Mouse (Mus musculus): ENCODE measurements around the gene Dcaf8. TPM values are rescaled to one million over a fixed set of nuclear protein-coding genes. Genes with fewer than 3 reads are reported as not detected.
A peak's percentile ranks its signal among the peaks of the same experiment; 100 is the strongest.

The Dcaf8 gene
- polyA plus RNA-seq, 1 experiment from 2014 or later, result 110 TPM

DNA sequence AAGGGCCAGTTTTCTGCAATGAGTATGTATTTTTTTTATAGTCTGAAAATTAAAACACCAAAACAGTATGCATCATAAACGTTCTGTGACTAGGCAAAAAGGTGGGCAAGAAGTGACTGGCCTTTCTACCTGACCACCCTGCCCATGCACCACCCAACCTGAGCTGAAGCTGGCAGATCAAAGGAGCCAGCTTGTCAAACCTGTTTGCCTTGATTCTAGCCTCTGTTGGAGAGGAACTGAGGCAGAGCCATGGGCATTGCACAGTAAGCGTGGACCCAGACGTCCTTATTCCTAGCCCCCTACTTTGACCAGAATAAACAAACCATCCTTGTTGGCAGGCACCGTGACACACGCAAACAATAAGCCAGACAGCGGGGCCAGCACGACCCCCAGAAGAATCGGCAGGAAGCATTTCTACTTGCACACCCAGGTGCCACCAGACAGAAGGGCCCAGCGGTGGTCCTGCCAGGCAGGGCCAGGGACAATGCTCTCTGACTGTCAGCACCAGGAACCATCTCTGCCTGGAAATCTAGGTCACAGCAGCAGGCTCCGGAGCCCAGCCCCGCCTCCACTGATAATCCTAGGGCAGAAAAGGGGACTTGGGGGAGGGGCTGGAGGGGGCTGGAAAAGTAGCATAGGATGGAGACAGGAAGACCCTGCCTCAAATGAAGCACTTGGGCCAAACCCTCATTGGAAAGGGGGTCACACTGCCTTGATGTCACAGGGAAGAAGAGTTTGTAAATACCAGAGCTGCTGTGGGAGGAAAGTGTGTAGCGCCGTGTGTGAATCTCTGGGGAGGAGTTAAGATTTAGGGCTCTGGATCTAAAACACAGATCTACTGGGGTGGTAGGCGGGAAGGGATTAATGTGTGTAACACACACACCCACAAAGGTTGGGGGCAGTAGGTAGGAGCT, 54.3 kb downstream of the Dcaf8 start:
- WGBS, result 29% methylated on average over 14 of the region's 14 CpGs
- Histone ChIP-seq H3K9me3 (replicated peaks; ENCODE audit: low read length) (no peaks in the 10 kb centered on the region), H3K4me3 (replicated peaks; ENCODE audit: low read depth, low read length) (no peak overlapping the region), H3K27ac (peak overlapping the region; percentile 79), H3K4me2 (ENCODE audit: low read length) (peak overlapping the region; percentile 13; the same call in 1 of the 2 replicates), H3K36me3 (ENCODE audit: insufficient read depth, low read length) (peaks cover 28% of the 10 kb centered on the region), H3K9ac (ENCODE audit: low read depth, low read length) (no peak overlapping the region), H3K27me3 (ENCODE audit: insufficient read depth, low read length) (no peaks in the 10 kb centered on the region), H3K4me1 (replicated peaks; ENCODE audit: insufficient read depth, low read length) (peaks cover 50% of the 10 kb centered on the region)
- no peak for TF ChIP-seq CTCF (IDR thresholded peaks at IDR 0.05; ENCODE audit: low read depth)
- no peak for DNase-seq (ENCODE audit: low spot score)
- ATAC-seq (replicated peaks; ENCODE audit: low FRiP score, low read depth), result no peak

DNA sequence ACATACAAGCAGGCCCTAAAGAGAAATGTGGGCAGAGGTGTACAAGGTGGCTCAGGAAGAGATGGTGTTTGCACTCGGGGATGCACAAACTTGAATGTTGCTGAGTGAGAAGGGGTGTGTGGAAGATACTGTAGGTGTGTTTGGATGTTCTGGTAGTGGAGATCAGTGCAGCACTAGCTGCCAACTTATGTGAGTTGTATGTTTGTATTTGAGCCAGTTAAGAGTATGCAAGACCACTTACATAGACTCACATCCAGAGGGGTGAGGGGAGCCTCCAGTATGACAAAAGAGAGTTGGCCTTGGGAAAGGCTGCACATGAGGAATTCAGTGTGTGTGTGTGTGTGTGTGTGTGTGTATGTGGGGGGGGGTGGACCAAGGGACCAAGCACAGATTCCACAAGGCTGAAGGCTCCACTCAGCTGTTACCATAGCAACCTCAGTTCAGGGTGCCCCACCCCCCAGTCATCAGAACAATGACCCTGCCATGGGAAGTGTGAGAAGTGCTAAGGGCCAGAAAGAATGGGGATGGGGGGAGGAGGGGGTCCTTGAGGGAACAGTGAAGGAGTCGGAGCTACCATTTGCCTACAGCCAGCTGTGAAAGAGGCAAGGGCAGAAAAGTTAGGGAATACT, 55.1 kb downstream of the Dcaf8 start:
- peak; percentile 5; the same call in 1 of the 2 replicates for ATAC-seq (replicated peaks; ENCODE audit: low FRiP score, low read depth)
- Histone ChIP-seq H3K4me3 (replicated peaks; ENCODE audit: low read depth, low read length) (no peak overlapping the region), H3K4me2 (ENCODE audit: low read length) (0 out of 2 replicates have a peak overlapping the region, but pooled peaks have one; percentile 9), H3K36me3 (ENCODE audit: insufficient read depth, low read length) (peaks cover 20% of the 10 kb centered on the region; the same call in 1 of the 2 replicates), H3K9me3 (replicated peaks; ENCODE audit: low read length) (no peaks in the 10 kb centered on the region), H3K9ac (ENCODE audit: low read depth, low read length) (0 out of 2 replicates have a peak overlapping the region, but pooled peaks have one; percentile 5), H3K27ac (peak overlapping the region; percentile 79), H3K27me3 (ENCODE audit: insufficient read depth, low read length) (no peaks in the 10 kb centered on the region), H3K4me1 (replicated peaks; ENCODE audit: insufficient read depth, low read length) (peaks cover 53% of the 10 kb centered on the region)
- DNase-seq (ENCODE audit: low spot score), result peak; percentile 46
- TF ChIP-seq CTCF (IDR thresholded peaks at IDR 0.05; ENCODE audit: low read depth), result no peak
- 29% methylated on average over 2 of the region's 2 CpGs for WGBS

- no peak for ATAC-seq (replicated peaks; ENCODE audit: low FRiP score, low read depth)
- Histone ChIP-seq H3K4me1 (replicated peaks; ENCODE audit: insufficient read depth, low read length) (peaks cover 53% of the 10 kb centered on the region), H3K4me3 (replicated peaks; ENCODE audit: low read depth, low read length) (no peak overlapping the region), H3K9me3 (replicated peaks; ENCODE audit: low read length) (no peaks in the 10 kb centered on the region), H3K27me3 (ENCODE audit: insufficient read depth, low read length) (no peaks in the 10 kb centered on the region), H3K9ac (ENCODE audit: low read depth, low read length) (0 out of 2 replicates have a peak overlapping the region, but pooled peaks have one; percentile 5), H3K36me3 (ENCODE audit: insufficient read depth, low read length) (peaks cover 14% of the 10 kb centered on the region; the same call in 1 of the 2 replicates), H3K4me2 (ENCODE audit: low read length) (0 out of 2 replicates have a peak overlapping the region, but pooled peaks have one; percentile 9), H3K27ac (peak overlapping the region; percentile 79)
- 14% methylated on average over 4 of the region's 4 CpGs for WGBS
- no peak for TF ChIP-seq CTCF (IDR thresholded peaks at IDR 0.05; ENCODE audit: low read depth)
- DNase-seq (ENCODE audit: low spot score), result peak; percentile 62
Observed at GRCm38 (mm10) chr1:172203566-172203965, 55.7 kb downstream of the Dcaf8 start.

- WGBS, result 19% methylated on average over 9 of the region's 9 CpGs
- Histone ChIP-seq H3K27me3 (ENCODE audit: insufficient read depth, low read length) (no peaks in the 10 kb centered on the region), H3K36me3 (ENCODE audit: insufficient read depth, low read length) (peaks cover 11% of the 10 kb centered on the region; the same call in 1 of the 2 replicates), H3K4me3 (replicated peaks; ENCODE audit: low read depth, low read length) (no peak overlapping the region), H3K4me1 (replicated peaks; ENCODE audit: insufficient read depth, low read length) (peaks cover 53% of the 10 kb centered on the region), H3K9ac (ENCODE audit: low read depth, low read length) (0 out of 2 replicates have a peak overlapping the region, but pooled peaks have one; percentile 5), H3K9me3 (replicated peaks; ENCODE audit: low read length) (no peaks in the 10 kb centered on the region), H3K27ac (peak overlapping the region; percentile 79), H3K4me2 (ENCODE audit: low read length) (peak overlapping the region; percentile 80)
- TF ChIP-seq CTCF (IDR thresholded peaks at IDR 0.05; ENCODE audit: low read depth), result no peak
- DNase-seq (ENCODE audit: low spot score), result peak; percentile 71
- ATAC-seq (replicated peaks; ENCODE audit: low FRiP score, low read depth), result no peak
Observed at GRCm38 (mm10) chr1:172204033-172204813, 56.3 kb downstream of the Dcaf8 start.

DNA sequence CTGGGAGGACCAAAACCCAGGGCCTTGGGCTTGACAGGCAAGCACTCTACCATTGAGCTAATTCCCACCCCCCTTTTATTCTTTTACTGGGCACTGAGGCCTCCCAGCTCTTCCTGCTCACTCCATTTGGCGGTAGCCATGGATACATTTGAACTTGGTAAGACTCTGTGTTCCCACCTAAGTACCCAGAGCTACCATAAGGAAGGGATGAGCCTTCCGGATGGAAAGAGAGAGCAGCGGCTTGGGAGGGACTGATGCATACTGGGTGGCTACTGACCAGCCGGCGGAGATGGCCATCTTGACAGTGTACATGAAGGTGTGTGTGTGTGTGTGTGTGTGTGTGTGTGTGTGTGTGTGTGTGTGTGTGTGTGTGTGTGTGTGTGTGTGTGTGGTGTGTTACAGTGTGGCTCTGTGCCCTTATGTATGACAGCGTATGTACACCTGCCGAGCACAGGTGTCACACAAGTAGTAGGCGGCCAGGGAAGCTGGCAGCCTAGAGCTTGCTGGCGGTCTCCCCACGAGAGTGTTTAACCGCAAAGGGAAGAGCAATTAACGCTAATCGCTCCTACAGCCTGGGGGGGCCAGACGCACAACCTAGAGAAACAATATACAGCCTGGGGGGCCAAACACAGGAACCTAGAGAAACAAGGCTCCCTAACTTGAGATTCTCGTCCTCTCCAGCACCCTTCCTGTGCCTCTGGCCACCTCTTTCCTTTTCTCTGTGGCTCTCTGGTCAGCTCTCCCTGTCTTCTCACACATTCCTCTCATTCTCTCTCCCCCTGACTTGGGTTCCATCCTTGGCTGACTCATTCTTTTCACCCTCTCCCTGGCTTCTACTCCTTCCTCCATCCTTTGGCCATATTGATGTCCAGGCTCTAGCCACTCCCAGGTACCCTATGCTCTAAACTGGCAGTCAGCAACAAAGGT, 57.2 kb downstream of the Dcaf8 start:
- H3K9me3 ChIP-seq (replicated peaks; ENCODE audit: low read length), result no peaks in the 10 kb centered on the region
- no peak for DNase-seq (ENCODE audit: low spot score)
- H3K36me3 ChIP-seq (ENCODE audit: insufficient read depth, low read length), result 0 out of 2 replicates have a peak, but pooled peaks cover 2% of the 10 kb centered on the region
- WGBS, result 41% methylated on average over 15 of the region's 15 CpGs
- H3K27me3 ChIP-seq (ENCODE audit: insufficient read depth, low read length), result no peaks in the 10 kb centered on the region
- H3K9ac ChIP-seq (ENCODE audit: low read depth, low read length), result no peak overlapping the region; the same call in 1 of the 2 replicates
- peak overlapping the region; percentile 79 for H3K27ac ChIP-seq
- H3K4me1 ChIP-seq (replicated peaks; ENCODE audit: insufficient read depth, low read length), result peaks cover 53% of the 10 kb centered on the region
- peak overlapping the region; percentile 60; the same call in 1 of the 2 replicates for H3K4me3 ChIP-seq (replicated peaks; ENCODE audit: low read depth, low read length)
- peak overlapping the region; percentile 80 for H3K4me2 ChIP-seq (ENCODE audit: low read length)
- no peak for ATAC-seq (replicated peaks; ENCODE audit: low FRiP score, low read depth)
- TF ChIP-seq CTCF (IDR thresholded peaks at IDR 0.05; ENCODE audit: low read depth), result no peak

Data from kidney, postnatal 0 days (tissue).